Mouse (Mus musculus): ENCODE results near the gene Rabgef1. TPM values are rescaled to one million over a fixed set of nuclear protein-coding genes. Genes with fewer than 3 reads are reported as not detected.
A peak's percentile ranks its signal among the peaks of the same experiment; 100 is the strongest.

The Rabgef1 gene
- polyA plus RNA-seq, 1 experiment, result 25.4 TPM

- TF ChIP-seq CTCF (IDR thresholded peaks at IDR 0.05; ENCODE audit: low read depth, low read length) (no peak), POLR2A (IDR thresholded peaks at IDR 0.05; ENCODE audit: borderline replicate concordance, low read depth, low read length) (no peak)
- no peak overlapping the region for H3K27ac ChIP-seq (ENCODE audit: insufficient read depth, low read depth, low read length)
- H3K4me1 ChIP-seq (ENCODE audit: control insufficient read depth, insufficient read depth, low read length), result peaks cover 14% of the 10 kb centered on the region
- H3K4me3 ChIP-seq (ENCODE audit: insufficient read depth, low read length), result peak overlapping the region; percentile 85
Measured at GRCm38 (mm10) chr5:130143977-130144333, 27.6 kb upstream of the Rabgef1 start.

GRCm38 (mm10) chr5:130144334-130145312, 27.0 kb upstream of the Rabgef1 start, which contains the start of gene Kctd7:
Gene Kctd7, plus strand, starts transcription at chr5:130144861.
- TF ChIP-seq CTCF (IDR thresholded peaks at IDR 0.05; ENCODE audit: low read depth, low read length) (no peak), POLR2A (IDR thresholded peaks at IDR 0.05; ENCODE audit: borderline replicate concordance, low read depth, low read length) (0 out of 2 replicates have a peak, but pooled peaks have one; percentile 21)
- Histone ChIP-seq H3K27ac (ENCODE audit: insufficient read depth, low read depth, low read length) (peak within 1 kb of the TSS; percentile 40), H3K4me1 (ENCODE audit: control insufficient read depth, insufficient read depth, low read length) (peaks cover 14% of the 10 kb centered on the region), H3K4me3 (ENCODE audit: insufficient read depth, low read length) (peak within 1 kb of the TSS; percentile 85)

- no peak for TF ChIP-seq POLR2A (IDR thresholded peaks at IDR 0.05; ENCODE audit: borderline replicate concordance, low read depth, low read length)
- no peak for TF ChIP-seq CTCF (IDR thresholded peaks at IDR 0.05; ENCODE audit: low read depth, low read length)
- Histone ChIP-seq H3K4me3 (ENCODE audit: insufficient read depth, low read length) (peak overlapping the region; percentile 85), H3K27ac (ENCODE audit: insufficient read depth, low read depth, low read length) (no peak overlapping the region), H3K4me1 (ENCODE audit: control insufficient read depth, insufficient read depth, low read length) (peaks cover 14% of the 10 kb centered on the region)
Measured at GRCm38 (mm10) chr5:130145961-130146360, 25.6 kb upstream of the Rabgef1 start.

- peaks cover 11% of the 10 kb centered on the region for H3K4me1 ChIP-seq (ENCODE audit: control insufficient read depth, insufficient read depth, low read length)
- no peak for TF ChIP-seq POLR2A (IDR thresholded peaks at IDR 0.05; ENCODE audit: borderline replicate concordance, low read depth, low read length)
- no peak for TF ChIP-seq CTCF (IDR thresholded peaks at IDR 0.05; ENCODE audit: low read depth, low read length)
- no peak overlapping the region for H3K27ac ChIP-seq (ENCODE audit: insufficient read depth, low read depth, low read length)
- no peak overlapping the region for H3K4me3 ChIP-seq (ENCODE audit: insufficient read depth, low read length)
Measured at GRCm38 (mm10) chr5:130149726-130150310, 21.8 kb upstream of the Rabgef1 start.

GRCm38 (mm10) chr5:130154286-130154685, 17.3 kb upstream of the Rabgef1 start:
- no peak overlapping the region for H3K4me3 ChIP-seq (ENCODE audit: insufficient read depth, low read length)

GRCm38 (mm10) chr5:130158545-130158944, 13.1 kb upstream of the Rabgef1 start:
- no peak overlapping the region for H3K27ac ChIP-seq (ENCODE audit: insufficient read depth, low read depth, low read length)
- TF ChIP-seq POLR2A (IDR thresholded peaks at IDR 0.05; ENCODE audit: borderline replicate concordance, low read depth, low read length), result no peak
- TF ChIP-seq CTCF (IDR thresholded peaks at IDR 0.05; ENCODE audit: low read depth, low read length), result no peak
- H3K4me1 ChIP-seq (ENCODE audit: control insufficient read depth, insufficient read depth, low read length), result peaks cover 6% of the 10 kb centered on the region
- H3K4me3 ChIP-seq (ENCODE audit: insufficient read depth, low read length), result no peak overlapping the region

More at GRCm38 (mm10) chr5:130154286-130154685, 17.3 kb upstream of the Rabgef1 start:
- Histone ChIP-seq H3K4me1 (ENCODE audit: control insufficient read depth, insufficient read depth, low read length) (no peaks in the 10 kb centered on the region), H3K27ac (ENCODE audit: insufficient read depth, low read depth, low read length) (no peak overlapping the region)
- TF ChIP-seq POLR2A (IDR thresholded peaks at IDR 0.05; ENCODE audit: borderline replicate concordance, low read depth, low read length) (no peak), CTCF (IDR thresholded peaks at IDR 0.05; ENCODE audit: low read depth, low read length) (no peak)

DNA sequence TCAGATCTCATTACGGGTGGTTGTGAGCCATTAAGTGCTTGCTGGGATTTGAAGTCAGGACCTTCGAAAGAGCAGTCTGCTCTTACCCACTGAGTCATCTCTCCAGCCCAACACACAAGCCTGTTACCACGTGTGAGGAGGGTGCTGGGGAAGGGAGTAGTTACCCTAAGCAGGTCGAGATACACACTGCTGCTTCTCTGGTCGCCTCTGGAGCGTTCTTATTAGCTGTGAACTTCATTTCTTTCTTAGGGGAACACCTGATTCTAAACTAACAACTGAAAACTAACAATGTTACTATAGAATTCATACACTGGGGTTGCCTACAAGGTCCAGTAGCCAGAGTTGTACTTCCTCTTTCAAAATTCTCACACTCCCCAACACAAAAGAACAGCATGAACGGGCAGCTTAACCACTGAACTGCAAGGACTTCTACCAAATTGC, 11.8 kb upstream of the Rabgef1 start:
- TF ChIP-seq POLR2A (IDR thresholded peaks at IDR 0.05; ENCODE audit: borderline replicate concordance, low read depth, low read length), result no peak
- peaks cover 6% of the 10 kb centered on the region for H3K4me1 ChIP-seq (ENCODE audit: control insufficient read depth, insufficient read depth, low read length)
- no peak overlapping the region for H3K27ac ChIP-seq (ENCODE audit: insufficient read depth, low read depth, low read length)
- H3K4me3 ChIP-seq (ENCODE audit: insufficient read depth, low read length), result no peak overlapping the region

GRCm38 (mm10) chr5:130163670-130164069, 7.9 kb upstream of the Rabgef1 start:
- H3K4me1 ChIP-seq (ENCODE audit: control insufficient read depth, insufficient read depth, low read length), result peaks cover 6% of the 10 kb centered on the region
- no peak overlapping the region for H3K27ac ChIP-seq (ENCODE audit: insufficient read depth, low read depth, low read length)
- TF ChIP-seq CTCF (IDR thresholded peaks at IDR 0.05; ENCODE audit: low read depth, low read length), result peak; percentile 69
- TF ChIP-seq POLR2A (IDR thresholded peaks at IDR 0.05; ENCODE audit: borderline replicate concordance, low read depth, low read length), result no peak
- H3K4me3 ChIP-seq (ENCODE audit: insufficient read depth, low read length), result no peak overlapping the region

DNA sequence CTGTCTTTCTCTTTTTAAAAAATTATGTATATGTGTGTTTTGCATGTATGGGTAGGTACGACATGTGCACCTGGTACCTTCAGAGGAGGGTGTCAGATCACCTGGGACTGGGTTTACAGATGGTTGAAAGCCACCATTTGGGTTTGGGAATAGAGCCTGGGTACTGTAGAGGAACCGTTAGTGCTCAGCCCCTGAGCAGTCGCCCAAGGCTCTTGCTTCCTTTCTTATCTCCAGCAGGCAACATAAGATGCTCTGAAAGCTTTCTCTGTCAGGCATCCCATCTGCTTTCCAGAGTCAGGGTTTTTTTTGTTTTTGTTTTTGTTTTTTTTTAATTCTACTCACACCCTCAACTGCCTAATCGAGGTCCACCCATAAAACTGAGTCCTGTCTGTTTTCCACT, 6.4 kb upstream of the Rabgef1 start:
- peaks cover 4% of the 10 kb centered on the region; the same call in 1 of the 2 replicates for H3K4me1 ChIP-seq (ENCODE audit: control insufficient read depth, insufficient read depth, low read length)
- no peak for TF ChIP-seq POLR2A (IDR thresholded peaks at IDR 0.05; ENCODE audit: borderline replicate concordance, low read depth, low read length)
- no peak for TF ChIP-seq CTCF (IDR thresholded peaks at IDR 0.05; ENCODE audit: low read depth, low read length)
- no peak overlapping the region for H3K27ac ChIP-seq (ENCODE audit: insufficient read depth, low read depth, low read length)

DNA sequence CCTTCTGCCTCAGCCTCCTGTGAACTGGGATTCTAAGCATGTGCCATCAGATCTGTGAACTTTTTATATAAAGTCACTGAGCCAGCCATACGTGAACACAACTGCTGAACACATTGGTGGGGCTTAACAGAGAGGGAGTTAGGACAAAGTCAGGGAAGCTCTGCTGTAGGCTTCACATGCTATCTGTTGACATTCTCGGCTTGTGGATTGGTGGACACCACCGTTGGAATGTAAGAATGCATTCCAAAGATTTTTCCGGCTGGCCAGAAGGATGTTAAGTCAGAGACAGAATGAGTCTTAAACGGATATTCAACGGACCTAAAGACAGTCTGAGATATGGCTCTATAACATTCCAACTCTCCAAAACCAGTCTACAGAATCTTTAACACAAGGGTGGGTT, 2.5 kb upstream of the Rabgef1 start:
- no peak overlapping the region for H3K4me3 ChIP-seq (ENCODE audit: insufficient read depth, low read length)
- no peak overlapping the region for H3K27ac ChIP-seq (ENCODE audit: insufficient read depth, low read depth, low read length)
- peaks cover 20% of the 10 kb centered on the region for H3K4me1 ChIP-seq (ENCODE audit: control insufficient read depth, insufficient read depth, low read length)
- TF ChIP-seq POLR2A (IDR thresholded peaks at IDR 0.05; ENCODE audit: borderline replicate concordance, low read depth, low read length), result no peak

More for the DNA sequence above, 6.4 kb upstream of the Rabgef1 start:
- no peak overlapping the region for H3K4me3 ChIP-seq (ENCODE audit: insufficient read depth, low read length)

All from bone marrow macrophage, adult 2 months (primary cell).